ENCODE assay signal across 12 mouse cellular contexts in the genomic region with DNA sequence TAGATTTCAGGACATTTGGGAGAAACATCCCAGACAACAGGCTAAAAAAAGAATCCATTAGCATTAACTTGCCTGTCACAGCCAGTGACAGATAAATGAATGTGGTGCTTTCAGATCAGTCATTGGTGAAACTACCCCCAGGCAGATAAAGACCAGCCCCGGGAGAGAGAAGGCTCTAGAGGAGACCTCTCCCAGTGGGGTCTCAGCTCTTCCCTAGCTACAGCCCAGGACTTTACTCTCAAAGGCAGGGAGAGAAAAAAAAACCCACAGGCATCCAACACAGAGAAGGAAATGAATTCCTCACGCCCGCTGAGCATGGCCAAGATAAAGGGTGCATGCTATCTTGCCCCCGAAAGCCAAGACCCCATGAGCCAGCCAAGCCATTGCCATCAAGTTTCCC. TPM values are rescaled to one million over a fixed set of nuclear protein-coding genes. Genes with fewer than 3 reads are reported as not detected.
DNase-seq lines count a peak whose midpoint lies in the region; ATAC-seq and TF ChIP-seq lines count a peak whose summit lies in the region.
"Had no signal": no experiment of that assay in that cellular context is flagged by ENCODE, and none has a peak within 500 bp of the region (broad histone marks: within the 10 kb centered on the region; RNA-seq: fewer than 3 reads in every experiment).

No protein-coding gene starts in this region.

- ATAC-seq in liver, embryonic 11.5 days (replicated peaks; ENCODE audit: low FRiP score) = no peak
- no peak for ATAC-seq in forebrain, embryonic 13.5 days
- ATAC-seq in lung, postnatal 0 days = no peak
- ATAC-seq: intestine, embryonic 15.5 days had no signal

- no peak for TF ChIP-seq EP300 in lung, postnatal 0 days (IDR thresholded peaks at IDR 0.05)

- 0 out of 2 replicates have a peak overlapping the region, but pooled peaks have one; percentile 11 for H3K27ac ChIP-seq in liver, embryonic 11.5 days (ENCODE audit: low read depth, low read length)
- H3K27ac ChIP-seq in forebrain, embryonic 13.5 days = peak overlapping the region; percentile 79
- peak overlapping the region; percentile 82 for H3K27ac ChIP-seq in midbrain, embryonic 10.5 days (replicated peaks)
- no peak overlapping the region for H3K27ac ChIP-seq in lung, postnatal 0 days (ENCODE audit: low read length)
- H3K27ac ChIP-seq: intestine, embryonic 15.5 days; liver, embryonic 14.5 days had no signal

- no peak overlapping the region for H3K4me3 ChIP-seq in liver, embryonic 11.5 days (ENCODE audit: low read depth, low read length)
- H3K4me3 ChIP-seq in forebrain, embryonic 13.5 days = no peak overlapping the region
- H3K4me3 ChIP-seq in midbrain, embryonic 10.5 days = peak overlapping the region; percentile 22; the same call in 1 of the 2 replicates
- H3K4me3 ChIP-seq in lung, postnatal 0 days (ENCODE audit: low read depth, low read length) = no peak overlapping the region
- H3K4me3 ChIP-seq: intestine, embryonic 15.5 days had no signal

- TF ChIP-seq CTCF in lung, postnatal 0 days (IDR thresholded peaks at IDR 0.05) = no peak

- WGBS in liver, embryonic 11.5 days = 40% methylated on average over 4 of the region's 4 CpGs
- 8% methylated on average over 4 of the region's 4 CpGs for WGBS in forebrain, embryonic 13.5 days
- WGBS in midbrain, embryonic 10.5 days = 18% methylated on average over 4 of the region's 4 CpGs
- WGBS in lung, postnatal 0 days = 67% methylated on average over 4 of the region's 4 CpGs

- no peak overlapping the region for H3K9ac ChIP-seq in liver, embryonic 11.5 days (ENCODE audit: low read depth, low read length)
- peak overlapping the region; percentile 30; the same call in 1 of the 2 replicates for H3K9ac ChIP-seq in forebrain, embryonic 13.5 days
- no peak overlapping the region for H3K9ac ChIP-seq in lung, postnatal 0 days (replicated peaks; ENCODE audit: low read depth)
- H3K9ac ChIP-seq: intestine, embryonic 15.5 days; liver, embryonic 14.5 days had no signal

- no peaks in the 10 kb centered on the region for H3K9me3 ChIP-seq in liver, embryonic 11.5 days (ENCODE audit: control insufficient read depth, low read length)
- no peaks in the 10 kb centered on the region for H3K9me3 ChIP-seq in forebrain, embryonic 13.5 days (replicated peaks)
- H3K9me3 ChIP-seq in midbrain, embryonic 10.5 days (replicated peaks) = no peaks in the 10 kb centered on the region
- no peaks in the 10 kb centered on the region for H3K9me3 ChIP-seq in lung, postnatal 0 days (ENCODE audit: low read length)
- H3K9me3 ChIP-seq: intestine, embryonic 15.5 days had no signal

- peaks cover 9% of the 10 kb centered on the region; the same call in 1 of the 2 replicates for H3K36me3 ChIP-seq in liver, embryonic 11.5 days (ENCODE audit: control insufficient read depth, insufficient read depth, low read length)
- H3K36me3 ChIP-seq in forebrain, embryonic 13.5 days (ENCODE audit: poor library complexity, severe bottlenecking) = peaks cover 64% of the 10 kb centered on the region
- peaks cover 85% of the 10 kb centered on the region for H3K36me3 ChIP-seq in midbrain, embryonic 10.5 days
- H3K36me3 ChIP-seq in lung, postnatal 0 days (ENCODE audit: insufficient read depth, low read length) = peaks cover 6% of the 10 kb centered on the region; the same call in 1 of the 2 replicates

- no peaks in the 10 kb centered on the region for H3K27me3 ChIP-seq in liver, embryonic 11.5 days (replicated peaks; ENCODE audit: control insufficient read depth, insufficient read depth, low read length)
- H3K27me3 ChIP-seq in forebrain, embryonic 13.5 days = no peaks in the 10 kb centered on the region
- no peaks in the 10 kb centered on the region for H3K27me3 ChIP-seq in midbrain, embryonic 10.5 days (ENCODE audit: low read depth, poor library complexity, severe bottlenecking)
- no peaks in the 10 kb centered on the region for H3K27me3 ChIP-seq in lung, postnatal 0 days (replicated peaks; ENCODE audit: insufficient read depth, low read length)
- H3K27me3 ChIP-seq: CH12.LX; intestine, embryonic 15.5 days had no signal

- peaks cover 3% of the 10 kb centered on the region for H3K4me1 ChIP-seq in liver, embryonic 11.5 days (replicated peaks; ENCODE audit: control insufficient read depth, insufficient read depth, low read length)
- H3K4me1 ChIP-seq in forebrain, embryonic 13.5 days = peaks cover 80% of the 10 kb centered on the region
- H3K4me1 ChIP-seq in midbrain, embryonic 10.5 days = peaks cover 95% of the 10 kb centered on the region
- no peaks in the 10 kb centered on the region for H3K4me1 ChIP-seq in lung, postnatal 0 days (ENCODE audit: insufficient read depth, low read depth, low read length)

- no peak for DNase-seq in liver, embryonic 11.5 days (ENCODE audit: low spot score)
- DNase-seq in liver = no peak
- DNase-seq in midbrain, embryonic 10.5 days (ENCODE audit: low spot score) = peak; percentile 51
- no peak for DNase-seq in lung, postnatal 36 days
- DNase-seq in right cerebral cortex, postnatal 10 days (ENCODE audit: low spot score in 2 of 2) = no peak
- no peak for DNase-seq in lung, postnatal 0 days (ENCODE audit: low spot score)
- DNase-seq: cerebellum, postnatal 36 days; right cerebral cortex, adult 18-20 months had no signal

- no peak overlapping the region for H3K4me2 ChIP-seq in liver, embryonic 11.5 days
- H3K4me2 ChIP-seq in forebrain, embryonic 13.5 days = peak overlapping the region; percentile 29
- no peak overlapping the region for H3K4me2 ChIP-seq in lung, postnatal 0 days (replicated peaks; ENCODE audit: low read depth, low read length)
- H3K4me2 ChIP-seq: intestine, embryonic 15.5 days had no signal

RNA-seq across cellular contexts. Expression of gene Msi2, which starts 15.1 kb away (rescaled TPM):
- polyA plus RNA-seq in liver, embryonic 11.5 days (2014; fragmentation: Nextera tagmentation; extraction: Ambion mirVana) = 7.1 and 8.2 TPM in 2 replicates
- 31.5 and 36.5 TPM in 2 replicates for polyA plus RNA-seq in forebrain, embryonic 13.5 days (2015; fragmentation: Nextera tagmentation; extraction: Ambion mirVana)
- 25.3 and 30.5 TPM in 2 replicates for polyA plus RNA-seq in midbrain, embryonic 10.5 days (2016; fragmentation: Nextera tagmentation; extraction: Ambion mirVana)
- polyA plus RNA-seq in lung, postnatal 0 days (2015; fragmentation: Nextera tagmentation; extraction: Ambion mirVana) = 12.6 and 13.3 TPM in 2 replicates
